ENCODE assay signal across 8 mouse cellular contexts in genomic region chr12:102302322-102302721, GRCm38 (mm10). TPM values are rescaled to one million over a fixed set of nuclear protein-coding genes. Genes with fewer than 3 reads are reported as not detected.
DNase-seq lines count a peak whose midpoint lies in the region.

No protein-coding gene starts in this region.

- DNase-seq in gastrocnemius, postnatal 25 days: peak; percentile 35
- no peak for DNase-seq in gastrocnemius, adult 18-20 months (ENCODE audit: low spot score)
- DNase-seq in thymus, postnatal 0 days (ENCODE audit: low spot score): peak; percentile 24
- no peak for DNase-seq in thymus, postnatal 10 days (ENCODE audit: low spot score in 2 of 2)
- DNase-seq in lung, postnatal 25 days (ENCODE audit: low spot score): peak; percentile 63
- no peak for DNase-seq in cerebellum, postnatal 25 days
- DNase-seq in cerebellum, postnatal 36 days: no peak
- DNase-seq in thymus, postnatal 14 days: no peak

RNA-seq across cellular contexts. Expression of gene Rin3, which starts 19.5 kb away (rescaled TPM):
- total RNA-seq in gastrocnemius, postnatal 25 days (2021): 1 to 10 TPM; 6.0 to 8.1 TPM
- total RNA-seq in gastrocnemius, adult 18-20 months (2021): 1 to 10 TPM; 7.8 to 9.1 TPM
- polyA plus RNA-seq in thymus, postnatal 0 days (2015; fragmentation: Nextera tagmentation; extraction: Ambion mirVana): 7.0 and 7.9 TPM in 2 replicates

Comparison
In these comparisons a context has a peak if more than half of its experiments do, and no peak if none do; other contexts are left out.
1. DNase-seq: peak in gastrocnemius, postnatal 25 days (single experiment), thymus, postnatal 0 days (single experiment) and lung, postnatal 25 days (single experiment); none in gastrocnemius, adult 18-20 months (single experiment), thymus, postnatal 10 days (0 of 2), cerebellum, postnatal 25 days (0 of 2), cerebellum, postnatal 36 days (0 of 2) and thymus, postnatal 14 days (single experiment).